Mouse (Mus musculus) cerebellum, postnatal 10 days (tissue): ENCODE results near the gene Srp54a.
"Not testable (repeated sequence)": the region's sequence is repeated elsewhere in the genome, so short reads cannot be mapped to it uniquely, and the experiment has no call there.

ENCODE experiments used
- DNase-seq, 2 experiments: peaks; one replicate each; pipeline ENCODE4 v3.0.0; 2021; ENCODE audit warnings: mixed read lengths in 2 of 2

The Srp54a gene

DNA sequence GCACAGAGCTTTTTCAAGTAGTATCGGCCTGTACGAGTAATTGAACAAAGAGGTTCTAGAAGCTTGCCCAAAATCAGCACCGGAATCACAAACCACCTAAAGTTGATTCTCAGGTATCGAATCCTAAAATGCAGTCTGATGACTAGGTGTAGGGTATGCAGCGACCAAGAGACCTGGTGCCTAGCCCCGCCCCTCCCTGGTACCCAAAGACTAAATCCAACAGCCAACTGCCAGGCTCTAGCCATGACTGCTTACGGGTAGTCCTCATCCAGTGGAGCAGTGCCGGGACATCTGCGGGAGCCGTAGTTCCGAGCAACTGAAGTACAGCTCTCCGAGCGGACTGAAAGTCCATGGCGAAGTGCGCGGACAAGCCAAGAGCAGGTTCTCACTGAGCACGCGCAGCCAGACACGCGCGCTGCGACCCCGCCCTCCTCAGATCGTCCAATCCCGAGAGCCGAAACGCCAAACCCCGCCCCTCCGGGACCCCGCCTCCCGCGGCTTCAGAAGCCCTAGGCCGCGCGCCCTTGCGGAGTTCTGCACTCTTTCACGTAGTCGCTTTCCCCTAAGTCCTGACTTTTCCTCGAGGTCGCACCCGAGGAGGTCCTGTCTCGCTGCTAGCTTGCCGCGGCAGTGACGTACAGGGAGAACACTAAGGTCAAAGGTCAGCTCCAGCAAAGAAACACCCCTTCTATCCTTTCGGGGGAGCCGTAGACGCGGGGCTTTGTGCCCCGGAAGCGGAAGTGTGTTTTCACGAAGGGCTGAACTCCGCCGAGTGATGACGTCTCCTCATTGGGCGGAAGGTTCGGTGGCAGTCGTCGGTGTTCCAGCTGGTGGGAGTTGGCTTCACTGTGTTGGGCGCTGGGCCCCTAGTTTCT, at the start of gene Srp54a, which contains the start of gene 2700097O09Rik:
Gene Srp54a (plus strand): TSS at position 537 of the 875 bp plus-strand sequence.
Gene 2700097O09Rik (minus strand): TSS at position 385 of the 875 bp plus-strand sequence.
- DNase-seq: peak; percentile 97

DNA sequence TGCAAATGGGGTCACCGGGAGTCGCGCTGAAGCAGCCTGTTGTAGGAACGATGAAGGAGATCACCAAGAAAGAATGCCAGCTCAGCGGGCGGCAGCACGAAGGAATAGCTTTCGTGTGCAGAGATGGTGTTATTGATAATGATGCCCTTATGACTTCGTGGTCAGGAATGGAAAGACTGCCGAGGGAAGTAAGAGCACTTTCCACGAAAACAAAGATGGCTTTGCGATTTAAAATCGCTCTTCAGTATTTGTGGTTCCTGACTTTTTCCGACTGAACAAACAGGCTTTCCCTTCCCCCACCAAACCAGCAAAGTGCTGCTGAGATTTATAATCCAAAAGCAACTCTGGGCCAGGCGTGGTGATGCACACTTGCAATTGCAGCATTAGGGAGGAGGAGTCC, 39.1 kb upstream of the Srp54a start:
- no peak for DNase-seq

DNA sequence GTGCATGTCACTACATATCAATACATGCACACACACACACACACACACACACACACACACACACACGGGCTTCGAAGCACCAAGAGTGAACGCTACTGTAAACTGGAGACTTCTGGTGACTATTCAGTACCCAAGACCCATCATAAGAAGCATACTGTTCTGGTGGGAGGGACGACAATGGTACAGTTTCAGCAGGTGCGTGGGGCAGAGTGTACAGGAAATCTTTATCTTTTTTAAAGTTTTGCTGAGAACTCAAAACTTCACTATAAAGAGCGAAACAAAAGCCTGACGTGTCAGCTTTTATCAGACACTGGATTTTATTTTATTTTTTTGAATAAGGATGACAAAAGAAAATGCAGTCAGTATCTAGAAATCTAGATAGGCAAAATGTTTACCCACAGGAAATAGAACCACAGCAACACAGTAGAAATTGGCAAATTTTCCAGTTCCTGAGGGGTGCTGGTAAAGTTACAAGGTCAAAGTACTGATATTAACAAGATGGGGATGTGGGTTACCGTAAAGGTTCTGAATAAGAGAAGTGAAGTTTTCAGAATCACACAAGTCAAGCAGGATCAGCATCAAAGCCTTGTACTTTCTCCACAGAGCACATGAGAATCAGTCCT, 30.2 kb upstream of the Srp54a start:
- DNase-seq: no peak

DNA sequence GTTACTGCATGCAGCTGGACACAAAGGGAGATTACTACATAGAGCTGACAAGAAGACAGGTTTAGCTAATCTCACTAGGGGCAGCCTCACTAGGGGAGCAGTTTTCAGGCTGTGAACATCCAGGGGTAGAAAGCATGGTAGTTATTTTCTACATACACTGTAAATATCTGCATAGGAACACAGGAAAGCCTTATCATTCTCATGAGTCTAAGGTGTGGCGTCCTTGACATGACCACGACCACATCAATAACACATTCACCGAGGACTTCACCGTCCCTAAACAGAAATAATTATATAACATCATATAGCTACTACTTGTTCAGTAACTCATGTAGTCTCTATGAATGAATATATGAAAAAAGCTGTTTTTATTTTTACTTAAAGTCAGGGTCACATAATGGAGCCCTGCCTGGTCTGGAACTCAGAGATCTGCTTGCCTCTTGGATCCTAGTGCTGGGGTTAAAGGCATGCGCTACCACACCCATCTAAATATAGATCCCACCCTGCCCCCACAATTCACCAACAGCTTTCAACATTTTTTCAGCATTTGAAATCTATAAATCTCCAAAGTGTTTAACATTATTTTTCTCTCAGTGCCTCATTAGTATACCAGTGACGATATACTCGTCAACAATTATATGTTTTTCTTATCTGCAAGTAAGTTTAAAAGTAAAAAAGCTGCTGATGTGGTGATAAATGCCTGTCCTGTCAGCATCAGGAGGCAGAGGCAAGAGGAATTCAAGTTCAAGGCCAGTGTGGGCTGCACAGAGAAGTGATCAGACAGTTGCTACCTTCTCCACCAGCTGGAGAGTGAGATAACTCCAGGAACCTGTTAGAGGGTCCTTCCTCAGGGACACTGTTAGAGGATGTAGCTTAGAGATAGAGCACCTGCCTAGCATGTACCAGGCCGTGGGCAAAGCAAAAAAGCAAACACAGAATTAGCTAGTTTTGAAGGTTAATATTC, 28.6 kb upstream of the Srp54a start:
- DNase-seq: no peak

DNA sequence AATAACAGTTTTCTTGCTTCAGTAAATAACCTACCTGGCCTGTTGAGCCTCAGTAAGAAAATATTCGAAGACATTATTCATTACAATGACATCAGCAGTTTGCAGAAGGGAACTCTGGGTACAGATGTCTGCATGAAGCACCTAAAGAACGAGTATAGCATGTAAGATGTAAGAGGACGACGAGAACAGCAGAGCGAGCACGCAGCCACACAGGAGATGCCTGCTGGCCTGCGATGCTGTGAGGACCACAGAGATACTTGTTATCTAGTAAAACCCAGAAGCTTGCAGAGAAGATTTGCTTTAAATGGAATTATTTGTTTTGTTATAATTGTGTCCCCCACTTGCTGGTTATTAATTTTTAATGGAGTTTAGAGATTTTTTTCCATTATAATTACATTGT, 26.8 kb upstream of the Srp54a start:
- no peak for DNase-seq

DNA sequence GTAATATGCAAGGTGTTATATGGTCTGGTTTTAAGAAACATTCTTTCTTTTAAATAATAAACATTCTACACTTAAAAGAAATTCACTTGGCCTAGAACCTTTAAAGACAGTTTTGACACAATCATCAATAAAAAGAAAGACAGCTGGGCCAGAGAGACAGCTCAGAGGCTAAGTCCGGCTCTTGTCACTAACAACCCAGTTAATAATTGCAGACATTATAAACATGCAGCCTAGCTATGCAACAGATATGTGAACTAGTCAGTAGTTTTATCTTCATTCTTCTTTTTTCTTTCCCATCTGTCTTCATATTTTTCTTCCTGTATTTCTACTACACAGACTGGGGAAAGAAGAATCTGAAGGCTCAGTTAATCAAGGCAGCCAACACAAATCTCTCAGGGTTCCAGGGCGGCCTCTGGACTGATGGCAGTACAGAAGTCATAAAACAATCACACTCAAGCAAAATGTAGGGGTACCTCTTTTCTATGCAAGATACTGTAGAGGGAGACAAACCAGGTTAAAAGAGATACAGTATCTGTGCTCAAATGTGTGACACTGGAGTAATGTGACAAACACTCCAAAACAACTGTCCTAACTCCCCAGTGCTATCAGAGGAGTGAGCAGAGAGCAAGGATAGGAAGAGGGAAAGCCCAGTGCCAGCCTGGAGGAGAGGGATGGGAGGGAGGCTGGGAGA, 25.4 kb upstream of the Srp54a start:
- no peak for DNase-seq

DNA sequence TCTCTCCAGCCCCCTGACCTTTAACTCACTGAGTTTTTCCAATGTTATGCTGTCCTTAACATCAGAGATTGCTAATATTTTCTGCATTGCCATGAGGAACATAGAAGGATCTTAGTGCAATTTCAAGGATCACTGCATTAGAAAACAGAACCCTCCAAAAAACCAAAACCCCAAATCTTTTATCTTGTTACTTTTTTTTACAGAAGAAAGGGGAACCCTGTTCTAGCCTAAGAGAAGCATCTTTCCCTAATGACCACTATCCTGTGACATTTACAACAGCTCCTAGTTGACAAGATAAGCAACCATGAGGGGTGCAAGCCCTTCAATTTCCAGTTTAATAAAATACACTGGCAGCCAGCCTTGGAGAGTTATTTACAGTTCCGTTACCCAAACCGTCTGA, 23.4 kb upstream of the Srp54a start:
- DNase-seq: no peak

DNA sequence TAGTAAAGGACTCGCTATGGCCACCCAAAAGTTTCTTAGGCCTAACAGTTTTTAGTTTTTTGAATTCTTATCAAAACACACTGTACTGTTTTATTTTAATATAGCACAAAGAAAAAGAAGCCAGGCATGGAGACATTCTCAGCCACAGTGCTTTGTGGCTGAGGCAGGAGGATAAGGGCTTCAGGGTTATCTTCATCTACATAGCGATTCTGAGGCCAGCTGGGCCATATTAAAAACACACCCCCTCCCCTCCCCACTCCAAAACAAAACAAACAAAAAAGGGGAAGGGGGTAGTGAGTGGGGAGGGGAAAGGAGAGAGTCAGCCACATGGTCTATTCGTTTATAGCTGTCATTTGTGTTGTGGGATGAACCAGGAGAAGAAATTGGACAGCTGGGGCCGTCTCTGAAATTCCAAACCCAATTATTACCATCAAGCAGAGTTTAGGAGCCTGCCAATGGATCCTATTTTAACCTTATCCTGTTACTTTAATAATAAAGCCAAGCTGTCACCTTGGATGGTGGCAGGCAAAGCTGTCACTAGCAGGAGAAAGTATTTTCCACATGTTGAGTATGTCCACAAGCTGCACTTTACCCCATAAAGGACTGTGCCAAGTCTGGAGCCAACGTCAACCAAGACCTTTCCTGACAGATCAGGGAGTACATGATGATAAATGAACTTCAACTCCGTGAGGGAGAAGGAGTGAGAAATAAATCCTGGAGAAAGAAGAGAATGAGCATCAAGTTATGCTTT, 21.0 kb upstream of the Srp54a start:
- DNase-seq: no peak

DNA sequence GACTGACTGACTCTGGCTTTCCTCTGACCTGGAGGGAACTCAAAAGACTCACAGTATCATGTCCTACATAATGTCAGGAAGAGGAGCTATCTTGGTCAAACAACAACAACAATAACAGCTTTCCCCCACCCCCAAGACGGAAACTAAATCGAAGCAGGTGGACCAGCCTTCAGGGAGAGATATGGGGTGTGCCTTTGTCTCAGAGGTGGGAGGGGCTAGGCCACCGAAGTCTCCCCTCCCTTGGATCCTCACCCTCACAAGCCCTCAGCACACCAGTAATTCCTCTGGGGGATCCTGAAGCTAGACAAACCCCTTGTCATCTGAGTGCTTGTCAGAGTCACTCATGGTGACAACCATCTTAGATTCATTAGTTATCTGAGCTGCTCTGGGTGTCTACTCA, 20.2 kb upstream of the Srp54a start:
- DNase-seq: no peak

DNA sequence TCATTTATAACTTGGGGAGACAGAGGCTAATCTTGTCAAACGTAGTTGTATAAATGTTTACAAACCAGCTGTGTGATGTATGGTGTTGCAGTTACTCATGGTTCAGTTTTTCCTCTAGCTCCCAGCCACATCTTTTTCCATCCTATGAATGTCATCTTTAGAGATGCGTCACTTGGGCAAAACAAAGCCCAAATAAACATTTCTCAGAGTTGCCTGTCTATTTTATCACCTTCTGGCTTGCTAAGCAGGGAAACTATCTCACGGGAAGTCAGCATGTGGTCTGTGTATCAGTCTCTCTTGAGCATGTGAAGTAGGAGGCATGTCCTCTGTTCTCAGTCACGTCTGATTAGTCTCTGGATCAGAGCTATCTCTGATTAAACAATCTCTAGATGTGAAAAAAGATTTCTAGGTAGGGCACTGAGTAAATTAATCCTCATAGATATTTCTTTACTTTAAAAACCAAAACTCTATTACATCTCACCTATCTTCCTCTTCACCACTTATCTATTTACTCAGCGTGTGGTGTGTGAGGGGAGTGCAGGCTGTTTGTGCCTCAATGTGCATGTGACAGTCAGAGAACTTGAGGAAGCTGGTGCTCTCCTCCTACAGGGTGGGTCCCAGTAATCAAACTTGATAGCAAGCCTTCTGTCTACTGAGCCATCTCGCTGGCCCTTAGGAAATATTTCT, 19.7 kb upstream of the Srp54a start:
- no peak for DNase-seq

DNA sequence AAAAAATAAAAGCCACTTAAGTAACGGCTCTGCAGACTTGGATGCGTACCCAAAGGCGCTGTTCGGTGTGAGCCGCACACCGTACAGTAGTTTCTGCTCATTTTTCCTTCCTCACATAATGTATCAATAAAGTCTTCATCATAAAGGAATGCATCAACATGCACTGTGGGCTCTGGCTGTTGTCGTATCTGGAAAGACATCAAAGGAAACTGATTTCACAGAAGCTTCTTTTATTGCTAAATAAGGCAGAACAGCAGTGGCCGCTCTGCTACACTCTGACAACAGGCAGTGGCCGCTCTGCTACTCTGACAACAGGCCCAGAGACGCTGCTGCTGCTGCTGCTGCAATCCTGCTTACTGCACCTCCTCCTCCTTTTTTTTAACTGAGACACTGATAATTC, 19.1 kb upstream of the Srp54a start:
- DNase-seq: no peak

DNA sequence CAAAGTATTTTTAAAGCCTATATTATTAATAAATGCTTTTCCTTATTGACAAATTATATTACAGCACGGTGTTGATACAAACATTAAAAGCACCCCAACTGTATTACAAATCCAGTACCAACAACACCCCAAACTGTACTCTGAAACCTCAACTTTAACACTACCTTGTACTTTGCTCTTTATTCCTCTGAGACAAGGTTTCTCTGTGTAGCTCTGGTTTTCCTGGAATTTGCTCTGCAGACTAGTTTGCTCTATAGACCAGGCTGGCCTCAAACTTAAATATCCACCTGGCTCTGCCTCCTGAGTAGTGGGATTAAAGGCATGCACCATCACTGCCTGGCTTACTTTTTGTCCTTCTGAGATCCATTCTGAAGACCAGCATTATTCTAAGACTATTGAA, 17.9 kb upstream of the Srp54a start:
- DNase-seq: no peak

DNA sequence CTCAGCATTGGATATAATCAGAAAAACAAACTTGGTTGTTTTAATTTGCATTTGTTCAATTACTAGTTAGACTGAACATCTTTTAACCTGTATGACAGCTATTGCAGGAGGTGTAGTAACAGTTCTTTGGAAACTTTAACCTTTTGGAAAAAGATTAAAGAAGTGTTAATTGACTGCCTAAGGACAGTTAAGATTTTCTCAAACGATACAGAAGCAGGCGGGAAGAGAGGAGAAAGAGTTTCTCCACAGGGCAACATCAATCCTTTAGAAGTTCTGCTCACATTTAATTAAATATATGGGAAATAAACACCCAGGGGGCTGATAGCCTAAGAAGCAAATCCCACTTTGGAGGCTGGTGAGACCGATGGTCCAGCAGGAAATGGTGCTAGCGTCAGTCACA, 7.6 kb upstream of the Srp54a start:
- DNase-seq: no peak

DNA sequence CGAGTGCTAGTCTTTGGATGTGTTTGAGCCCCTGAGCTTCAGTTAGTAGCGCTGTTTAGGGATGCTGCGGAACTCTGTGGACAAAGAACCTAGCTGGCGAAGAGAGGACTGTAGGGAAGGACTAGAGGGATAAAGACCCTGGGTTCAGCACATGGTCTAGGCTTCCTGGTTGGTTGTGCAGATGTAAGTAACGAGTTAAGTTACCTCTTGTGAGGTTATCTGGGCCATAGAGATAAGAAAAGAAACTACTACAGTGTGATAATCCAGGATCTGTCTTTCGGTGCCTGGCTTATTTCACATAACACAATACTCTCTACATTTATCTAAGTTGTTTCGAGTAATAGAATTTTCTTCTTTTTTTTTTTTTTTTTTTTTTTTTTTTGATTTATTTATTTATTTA, 6.4 kb upstream of the Srp54a start:
- DNase-seq: no peak

DNA sequence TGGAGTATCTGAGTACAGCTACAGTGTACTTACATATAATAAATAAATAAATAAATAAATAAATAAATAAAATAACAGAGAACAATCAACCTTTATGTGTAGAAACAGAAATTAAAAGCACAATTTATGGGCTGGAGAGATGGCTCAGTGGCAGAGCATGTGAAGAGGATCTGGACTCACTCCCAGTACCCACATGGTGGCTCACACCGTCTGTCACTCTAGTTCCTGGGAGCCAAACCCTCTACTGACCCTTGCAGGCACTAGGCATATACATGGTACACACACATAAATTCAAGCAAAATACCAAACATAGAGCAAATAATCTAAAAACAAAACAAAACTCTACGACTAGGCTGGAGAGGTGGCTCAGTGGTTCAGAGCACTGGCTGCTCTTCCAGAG, 4.8 kb upstream of the Srp54a start:
- peak; percentile 78 to 82 for DNase-seq

DNA sequence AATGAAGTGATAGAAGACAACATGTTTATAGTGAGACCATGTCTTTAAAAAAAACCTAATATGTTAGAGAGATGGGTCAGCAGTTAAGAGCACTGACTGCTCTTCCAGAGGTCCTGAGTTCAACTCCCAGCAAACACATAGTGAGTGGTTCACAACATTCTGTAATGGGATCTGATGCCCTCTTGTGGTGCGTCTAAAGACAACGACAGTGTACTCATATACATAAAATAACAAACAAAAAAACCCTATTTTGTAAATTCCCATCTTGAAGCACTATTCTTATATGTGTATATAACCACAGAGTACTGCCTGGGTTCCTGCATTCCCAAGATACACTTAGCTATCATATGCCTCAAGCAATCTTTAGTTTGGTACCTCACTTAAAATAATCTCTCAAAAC, 1.4 kb upstream of the Srp54a start:
- DNase-seq: peak in 1 of 2 experiments; percentile 7

DNA sequence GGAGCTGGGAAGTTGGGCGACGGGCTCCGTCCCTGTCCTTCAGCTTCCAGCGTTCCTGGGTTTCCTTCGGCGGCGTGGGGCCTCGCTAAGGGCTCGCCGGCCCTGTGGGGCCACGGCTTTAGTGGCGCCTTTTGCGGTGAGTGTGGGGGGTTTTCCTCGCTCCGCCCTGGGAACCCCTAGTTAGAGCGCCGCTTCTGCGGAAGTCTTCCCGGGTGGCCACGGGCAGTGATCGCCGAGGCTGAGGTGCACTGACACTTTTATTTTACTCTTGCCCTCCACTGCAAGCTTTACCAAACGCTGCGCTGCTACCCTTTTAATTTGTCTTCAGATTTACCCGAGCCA, 510 bp downstream of the Srp54a start:
- DNase-seq: not testable (repeated sequence)

DNA sequence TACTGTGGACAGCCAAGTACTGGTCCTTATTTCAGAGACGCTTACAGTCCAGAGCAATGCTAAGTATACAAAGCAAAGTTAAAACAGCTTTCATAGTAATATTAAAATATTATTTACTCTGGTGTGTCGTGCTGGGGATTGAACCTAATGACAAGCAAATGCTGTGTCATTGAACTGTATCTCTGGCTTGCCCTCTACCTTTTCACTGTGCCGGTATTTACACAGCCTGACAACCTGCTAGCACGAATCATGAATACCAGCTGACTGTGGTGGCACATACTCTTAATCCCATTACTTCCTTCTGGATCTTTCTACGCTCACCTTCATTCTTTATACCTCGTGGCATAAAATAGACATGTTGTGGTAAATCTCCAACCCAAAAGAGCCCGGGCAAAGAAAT, 12.1 kb downstream of the Srp54a start:
- not testable (repeated sequence) for DNase-seq

DNA sequence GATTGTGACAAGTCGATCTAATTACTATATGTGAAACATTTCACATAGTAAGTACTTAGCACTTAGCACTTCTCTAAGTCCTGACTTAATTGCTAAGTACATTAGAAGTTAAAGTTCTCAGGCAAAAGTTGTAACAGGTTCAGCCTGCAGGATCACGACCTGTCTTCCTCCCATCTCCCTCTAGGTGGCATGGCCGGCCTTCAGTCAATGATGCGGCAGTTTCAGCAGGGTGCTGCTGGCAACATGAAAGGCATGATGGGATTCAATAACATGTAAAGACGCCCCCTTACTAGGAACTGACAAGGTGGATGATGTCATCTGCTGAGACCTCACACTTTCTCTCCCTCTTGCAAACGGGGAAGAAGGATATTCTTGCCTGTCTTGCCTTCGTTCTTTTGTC, 32.6 kb downstream of the Srp54a start:
- DNase-seq: not testable (repeated sequence)

DNA sequence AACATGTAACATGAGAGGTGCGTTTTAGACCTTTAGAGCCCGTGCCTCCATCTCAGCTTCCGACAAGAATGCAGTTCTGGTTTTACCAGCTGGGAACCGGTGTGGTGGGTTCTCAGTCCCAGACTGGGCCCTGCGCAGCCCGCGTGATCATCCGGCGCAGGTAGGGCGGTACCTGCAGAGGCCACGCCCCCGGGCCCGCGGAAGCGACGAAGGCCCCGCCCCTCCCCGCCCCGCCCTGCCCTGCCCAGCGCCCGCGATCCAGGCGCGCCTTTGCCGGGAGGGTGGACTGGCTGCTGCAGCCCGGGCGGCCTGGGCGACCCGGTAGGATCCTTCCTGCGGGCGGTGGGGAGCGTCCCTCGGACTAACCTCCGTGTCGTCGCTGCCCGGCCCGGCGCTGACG, 44.2 kb downstream of the Srp54a start, which contains the start of gene Fam177a:
Gene Fam177a (plus strand): TSS at position 228 of the 400 bp plus-strand sequence.
- not testable (repeated sequence) for DNase-seq

DNA sequence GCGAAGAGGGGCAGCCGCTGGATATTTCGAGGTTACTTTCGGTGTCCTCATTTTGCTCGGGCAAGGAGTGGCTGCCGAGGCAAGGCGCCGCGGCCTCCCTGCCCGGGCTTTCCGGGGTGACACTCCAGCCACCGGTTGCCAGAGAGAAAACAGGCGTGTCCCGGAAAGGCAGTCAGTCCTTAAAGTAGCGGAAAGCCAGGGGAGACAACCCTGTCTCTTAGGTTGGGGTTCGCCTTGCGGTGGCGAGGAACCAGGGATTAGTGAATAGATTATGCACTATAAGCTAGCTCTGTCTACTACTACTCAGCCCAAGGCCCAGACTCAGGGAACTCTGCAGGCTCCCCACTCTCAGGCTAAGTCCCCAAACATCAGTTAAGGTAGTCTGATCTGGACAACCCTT, 44.7 kb downstream of the Srp54a start:
- not testable (repeated sequence) for DNase-seq
